Mouse (Mus musculus): Measurements from ENCODE around the gene Foxc1.

GRCm38 (mm10) chr13:31825180-31825579, 18.7 kb downstream of the Foxc1 start:
- TF ChIP-seq CTCF (IDR thresholded peaks at IDR 0.05; ENCODE audit: low read depth, low read length) (no peak), POLR2A (IDR thresholded peaks at IDR 0.05; ENCODE audit: extremely low read depth, insufficient read depth, low read length) (no peak)

All from liver, adult 2 months (tissue).